Mouse (Mus musculus): ENCODE results near the gene Slc27a3.
A peak's percentile ranks its signal among the peaks of the same experiment; 100 is the strongest.

DNA sequence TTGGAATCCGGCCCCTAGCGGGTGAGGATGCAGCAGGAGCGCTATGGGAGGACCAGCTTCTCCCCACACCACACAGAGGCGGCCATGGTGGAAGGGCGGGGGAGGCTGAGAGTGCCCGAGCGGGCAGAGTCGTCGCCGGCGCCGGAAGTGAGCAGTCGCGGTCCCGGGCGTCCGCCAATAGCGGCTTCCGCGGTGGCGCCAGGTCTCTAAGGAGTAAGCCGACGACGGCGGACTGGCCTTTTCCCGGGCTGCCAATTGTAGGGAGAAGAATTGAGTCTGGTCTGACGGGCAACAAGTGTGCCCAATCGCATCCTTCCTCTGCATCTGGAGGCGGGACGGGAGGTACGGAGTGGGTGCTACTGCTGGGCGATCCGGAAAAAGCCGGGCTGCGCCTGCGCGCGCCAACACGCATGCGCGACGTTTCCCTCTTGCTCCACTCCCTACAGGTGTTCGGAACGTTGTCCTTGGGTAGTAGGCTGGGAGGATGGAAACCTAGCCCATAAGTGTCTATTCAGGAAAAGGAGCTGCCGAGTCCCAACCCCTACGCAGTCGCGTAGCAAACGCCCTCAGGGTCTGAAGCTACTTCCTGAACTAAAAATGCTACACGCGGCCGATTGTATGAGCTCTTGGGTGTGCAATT lies 43.8 kb upstream of the Slc27a3 start, which contains the start of gene Ints3:
- peak; percentile 66; the same call in 1 of the 2 replicates for TF ChIP-seq POLR2A (IDR thresholded peaks at IDR 0.05; ENCODE audit: borderline replicate concordance, low read depth, low read length)
- no peak for TF ChIP-seq CTCF (IDR thresholded peaks at IDR 0.05; ENCODE audit: low read depth, low read length)
